Mouse (Mus musculus): ENCODE data around the gene Mocs3. TPM values are rescaled to one million over a fixed set of nuclear protein-coding genes. Genes with fewer than 3 reads are reported as not detected.

The Mocs3 gene
- polyA plus RNA-seq, 1 experiment from 2014 or later, result 7.0 TPM

DNA sequence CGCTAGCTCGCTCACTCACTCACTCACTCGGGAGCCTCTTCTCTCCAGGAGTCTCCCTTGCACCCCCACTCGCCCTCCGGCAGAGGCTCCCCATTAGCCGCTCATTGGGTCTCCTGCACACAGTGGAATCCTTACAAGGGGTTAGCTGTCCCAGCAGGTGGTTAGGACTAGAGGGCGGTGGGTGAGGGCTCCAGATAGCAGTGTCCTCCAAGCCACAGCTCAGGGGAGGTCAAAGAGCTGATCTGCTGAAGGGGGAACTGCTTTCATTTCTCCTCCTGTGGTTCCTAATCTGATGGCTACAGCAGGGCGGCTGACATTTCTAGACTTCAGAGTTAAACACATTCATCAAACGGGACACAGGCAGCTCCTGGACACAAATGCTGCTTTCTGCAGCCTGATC, 43.0 kb downstream of the Mocs3 start:
- H3K4me3 ChIP-seq, result no peak overlapping the region
- peaks cover 15% of the 10 kb centered on the region for H3K4me1 ChIP-seq
- H3K9me3 ChIP-seq (replicated peaks), result no peaks in the 10 kb centered on the region
- H3K36me3 ChIP-seq (ENCODE audit: poor library complexity, severe bottlenecking), result 0 out of 2 replicates have a peak, but pooled peaks cover 3% of the 10 kb centered on the region
- peaks cover 27% of the 10 kb centered on the region for H3K27me3 ChIP-seq
- WGBS, result 47% methylated on average over 9 of the region's 9 CpGs
- no peak overlapping the region for H3K9ac ChIP-seq
- H3K27ac ChIP-seq, result no peak overlapping the region
- no peak for ATAC-seq
- no peak overlapping the region for H3K4me2 ChIP-seq

DNA sequence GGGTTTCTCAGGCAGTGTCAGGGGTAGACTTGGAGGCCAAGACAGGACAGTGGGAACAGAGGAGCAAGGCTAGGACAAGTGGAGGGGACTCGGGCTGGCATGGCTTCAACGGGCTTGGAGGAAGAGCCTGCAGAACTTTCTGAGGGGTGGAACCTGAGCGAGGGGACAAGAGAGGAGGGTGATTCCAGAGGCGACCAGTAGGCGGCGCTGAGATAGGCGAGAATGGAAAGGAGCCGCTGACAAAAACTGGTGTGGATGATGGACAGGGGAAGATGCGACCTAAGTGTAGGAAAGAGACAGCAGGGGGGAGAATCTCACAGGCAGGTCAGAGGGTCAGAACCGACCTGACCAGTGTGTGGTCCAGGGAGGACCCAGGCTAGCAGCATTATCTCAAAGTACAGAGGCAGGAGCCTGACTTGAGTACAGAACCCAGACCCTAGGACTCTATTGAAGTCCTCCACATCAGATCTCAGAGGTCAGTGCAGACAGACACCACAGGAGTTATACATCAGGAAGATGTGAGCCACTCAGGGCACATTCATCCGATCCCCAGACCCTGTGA, 44.0 kb downstream of the Mocs3 start:
- 15% methylated on average over 11 of the region's 11 CpGs for WGBS
- H3K27me3 ChIP-seq, result peaks cover 36% of the 10 kb centered on the region
- H3K27ac ChIP-seq, result no peak overlapping the region

DNA sequence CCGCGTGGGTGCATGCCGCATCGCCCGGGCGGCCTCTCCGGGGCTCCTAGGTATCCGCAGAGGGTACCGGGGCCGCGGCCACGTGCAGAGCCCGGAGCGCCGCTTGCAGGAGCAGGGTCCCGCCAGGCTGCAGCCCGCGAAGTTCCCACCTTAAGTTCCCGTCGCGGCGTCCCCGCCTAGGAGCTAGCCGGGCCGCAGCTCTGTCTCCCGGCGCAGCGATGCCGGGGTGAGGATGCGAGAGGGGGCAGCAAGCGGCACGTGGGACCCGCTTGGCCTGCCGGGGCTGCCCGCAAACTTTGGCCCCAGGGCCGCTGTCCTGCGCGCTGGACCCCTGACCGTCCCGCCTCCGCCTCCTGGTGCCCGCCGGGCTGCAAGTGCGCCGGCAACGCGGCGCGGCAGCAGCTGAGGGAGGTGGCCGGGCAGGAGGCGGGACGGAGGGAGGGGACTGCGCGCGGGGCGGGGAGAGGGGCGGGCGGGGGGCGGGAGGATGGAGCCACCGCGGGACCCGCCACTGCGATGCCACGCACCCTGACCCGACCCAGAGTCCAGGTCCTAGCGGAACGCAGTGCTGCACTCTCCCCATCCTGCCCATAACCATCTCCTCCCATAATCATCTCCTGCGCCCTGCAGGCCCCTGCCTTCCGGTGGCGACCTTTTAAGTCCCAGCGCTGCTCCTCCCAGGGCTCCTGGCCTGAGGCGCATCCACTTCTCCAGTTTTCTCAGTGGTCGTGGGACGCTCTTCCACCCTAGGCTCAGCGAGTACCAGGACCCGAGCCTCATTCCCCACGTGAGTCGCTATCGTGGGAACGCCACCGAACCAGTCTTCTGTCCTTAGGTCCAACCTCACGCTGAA, 50.5 kb downstream of the Mocs3 start:
- Histone ChIP-seq H3K4me3 (peak overlapping the region; percentile 55), H3K36me3 (ENCODE audit: poor library complexity, severe bottlenecking) (no peaks in the 10 kb centered on the region), H3K9ac (peak overlapping the region; percentile 67), H3K27ac (no peak overlapping the region), H3K27me3 (peaks cover 72% of the 10 kb centered on the region), H3K4me1 (peaks cover 30% of the 10 kb centered on the region), H3K9me3 (replicated peaks) (peaks cover 8% of the 10 kb centered on the region; the same call in 1 of the 2 replicates), H3K4me2 (peak overlapping the region; percentile 83)
- WGBS, result 2% methylated on average over 56 of the region's 82 CpGs
- ATAC-seq, result peak; percentile 78

More for the DNA sequence above, 44.0 kb downstream of the Mocs3 start:
- Histone ChIP-seq H3K4me1 (peaks cover 15% of the 10 kb centered on the region), H3K4me2 (no peak overlapping the region), H3K9ac (no peak overlapping the region), H3K9me3 (replicated peaks) (no peaks in the 10 kb centered on the region), H3K36me3 (ENCODE audit: poor library complexity, severe bottlenecking) (no peaks in the 10 kb centered on the region), H3K4me3 (no peak overlapping the region)
- no peak for ATAC-seq

DNA sequence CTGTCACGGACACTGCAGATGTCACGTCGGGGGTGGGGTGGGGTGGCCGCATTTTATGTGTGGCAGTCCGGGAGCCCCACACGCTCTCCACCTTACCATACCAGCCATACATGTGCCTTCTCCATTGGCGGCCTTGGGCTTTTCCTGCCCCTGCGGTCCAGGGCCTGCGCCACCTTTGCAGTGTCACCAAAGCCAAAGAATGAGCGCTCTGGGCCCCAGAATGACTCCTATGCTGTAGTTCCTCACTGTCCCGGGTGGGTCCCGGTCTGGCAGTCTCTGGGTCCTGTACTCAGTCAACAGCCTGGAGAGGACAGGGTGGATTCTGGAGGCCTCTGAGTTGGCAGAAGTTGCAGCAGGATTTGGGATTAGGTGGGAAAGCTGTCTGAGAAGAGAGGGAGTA, 51.2 kb downstream of the Mocs3 start, which contains the start of gene Kcng1:
Gene Kcng1 (minus strand): TSS at position 155 of the 400 bp plus-strand sequence.
- no peaks in the 10 kb centered on the region for H3K36me3 ChIP-seq (ENCODE audit: poor library complexity, severe bottlenecking)
- H3K9ac ChIP-seq, result peak within 1 kb of the TSS; percentile 67
- peak within 1 kb of the TSS; percentile 55 for H3K4me3 ChIP-seq
- peaks cover 8% of the 10 kb centered on the region; the same call in 1 of the 2 replicates for H3K9me3 ChIP-seq (replicated peaks)
- H3K27ac ChIP-seq, result no peak within 1 kb of the TSS
- peak within 1 kb of the TSS; percentile 83 for H3K4me2 ChIP-seq
- peaks cover 68% of the 10 kb centered on the region for H3K27me3 ChIP-seq
- H3K4me1 ChIP-seq, result peaks cover 25% of the 10 kb centered on the region
- peak; percentile 10; the same call in 1 of the 2 replicates for ATAC-seq
- 13% methylated on average over 12 of the region's 12 CpGs for WGBS

Other genes starting within 250 kb of the Mocs3 start
- gene Ripor3, start 220.0 kb upstream of the Mocs3 start, polyA plus RNA-seq (2015; fragmentation: Nextera tagmentation; extraction: Ambion mirVana), result 0.19 TPM in 2 replicates
- gene Pard6b, start 149.6 kb upstream of the Mocs3 start, polyA plus RNA-seq (2015; fragmentation: Nextera tagmentation; extraction: Ambion mirVana), result 7.6 and 7.7 TPM in 2 replicates
- 2.5 and 4.0 TPM in 2 replicates for gene Adnp, start 23.5 kb upstream of the Mocs3 start, polyA plus RNA-seq (2015; fragmentation: Nextera tagmentation; extraction: Ambion mirVana)
- gene Gm20716, start 258 bp upstream of the Mocs3 start, polyA plus RNA-seq (2015; fragmentation: Nextera tagmentation; extraction: Ambion mirVana), result 26.9 and 32.7 TPM in 2 replicates
- gene Dpm1, start within 50 bp of the Mocs3 start, polyA plus RNA-seq (2015; fragmentation: Nextera tagmentation; extraction: Ambion mirVana), result 66.4 and 77.3 TPM in 2 replicates
- 9.0 and 12.1 TPM in 2 replicates for gene Kcng1, start 51.1 kb downstream of the Mocs3 start, polyA plus RNA-seq (2015; fragmentation: Nextera tagmentation; extraction: Ambion mirVana)